Mouse (Mus musculus): ENCODE results near the gene Pgm3. TPM values are rescaled to one million over a fixed set of nuclear protein-coding genes. Genes with fewer than 3 reads are reported as not detected.

Pgm3 gene
- polyA plus RNA-seq, 1 experiment from 2014 or later, result 34.0 TPM

DNA sequence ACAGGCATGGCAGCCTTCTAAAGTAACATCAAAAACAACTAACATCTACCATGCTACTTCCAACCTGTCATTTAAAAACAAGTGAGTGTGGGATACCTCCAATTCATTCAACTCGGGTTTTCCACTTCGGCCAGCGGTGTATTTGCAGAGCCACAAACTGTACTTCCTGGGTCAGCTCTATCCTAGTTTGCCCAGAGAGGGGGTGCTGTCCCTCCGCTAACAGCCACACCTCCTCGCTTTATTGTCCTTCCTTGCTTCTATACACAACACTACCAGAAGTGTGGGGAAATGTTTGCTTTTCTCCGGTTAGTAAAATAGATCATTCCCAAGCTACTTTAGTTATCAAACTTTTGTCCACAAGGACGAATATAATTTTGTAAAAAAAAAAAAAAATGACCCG lies 696 bp downstream of the Pgm3 start:
- peak overlapping the region; percentile 50; the same call in 1 of the 2 replicates for H3K9ac ChIP-seq (ENCODE audit: low read length)
- no peak for ATAC-seq (ENCODE audit: insufficient read depth, low FRiP score)
- peak overlapping the region; percentile 88; the same call in 1 of the 2 replicates for H3K27ac ChIP-seq (ENCODE audit: low read length)

DNA sequence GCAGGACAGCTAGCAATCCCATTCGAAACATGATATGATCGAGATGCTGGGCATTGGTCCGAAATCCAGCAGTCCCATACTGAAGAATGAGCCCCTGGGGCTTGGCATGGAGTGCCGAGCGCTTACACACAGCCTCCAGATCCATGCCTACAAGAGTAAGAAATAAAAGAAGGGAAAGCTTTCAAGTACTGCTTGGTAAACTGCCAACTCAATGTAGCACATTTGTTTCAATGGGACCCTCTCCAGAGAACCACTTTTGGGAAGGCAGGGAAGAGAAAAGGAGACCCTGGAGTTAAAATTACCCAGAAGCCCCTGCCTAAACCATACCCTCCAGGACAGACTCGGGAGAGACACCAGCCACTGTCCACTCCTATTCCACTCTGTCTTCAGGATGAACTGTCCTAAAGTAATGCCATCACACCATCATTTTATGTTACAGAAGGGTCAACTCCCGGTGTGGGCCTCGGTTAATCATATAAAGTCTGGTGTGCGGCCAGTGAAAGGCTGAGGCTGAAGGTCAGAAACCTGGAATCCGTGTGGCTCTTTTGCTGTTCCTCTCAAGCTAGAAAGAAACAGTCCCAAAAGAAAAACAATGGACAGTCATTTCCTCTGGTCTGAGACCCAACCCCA lies 1.3 kb downstream of the Pgm3 start:
- Histone ChIP-seq H3K27me3 (ENCODE audit: control insufficient read depth, insufficient read depth, low read length) (no peaks in the 10 kb centered on the region), H3K36me3 (ENCODE audit: control insufficient read depth, insufficient read depth, low read length) (peaks cover 4% of the 10 kb centered on the region), H3K27ac (ENCODE audit: low read length) (no peak overlapping the region; the same call in 1 of the 2 replicates), H3K4me3 (replicated peaks; ENCODE audit: low read length) (peak overlapping the region; percentile 89), H3K9ac (ENCODE audit: low read length) (no peak overlapping the region), H3K4me1 (ENCODE audit: control insufficient read depth, insufficient read depth, low read length) (peaks cover 19% of the 10 kb centered on the region), H3K4me2 (ENCODE audit: low read depth, low read length) (peak overlapping the region; percentile 100), H3K9me3 (replicated peaks; ENCODE audit: control insufficient read depth, low read length) (no peaks in the 10 kb centered on the region)
- ATAC-seq (ENCODE audit: insufficient read depth, low FRiP score), result no peak
- WGBS, result 75% methylated on average over 10 of the region's 10 CpGs

More for the DNA sequence above, 696 bp downstream of the Pgm3 start:
- WGBS, result 10% methylated on average over 8 of the region's 8 CpGs
- H3K4me1 ChIP-seq (ENCODE audit: control insufficient read depth, insufficient read depth, low read length), result peaks cover 19% of the 10 kb centered on the region
- no peaks in the 10 kb centered on the region for H3K27me3 ChIP-seq (ENCODE audit: control insufficient read depth, insufficient read depth, low read length)
- peak overlapping the region; percentile 89 for H3K4me3 ChIP-seq (replicated peaks; ENCODE audit: low read length)
- peaks cover 4% of the 10 kb centered on the region for H3K36me3 ChIP-seq (ENCODE audit: control insufficient read depth, insufficient read depth, low read length)
- H3K4me2 ChIP-seq (ENCODE audit: low read depth, low read length), result peak overlapping the region; percentile 100
- H3K9me3 ChIP-seq (replicated peaks; ENCODE audit: control insufficient read depth, low read length), result no peaks in the 10 kb centered on the region

DNA sequence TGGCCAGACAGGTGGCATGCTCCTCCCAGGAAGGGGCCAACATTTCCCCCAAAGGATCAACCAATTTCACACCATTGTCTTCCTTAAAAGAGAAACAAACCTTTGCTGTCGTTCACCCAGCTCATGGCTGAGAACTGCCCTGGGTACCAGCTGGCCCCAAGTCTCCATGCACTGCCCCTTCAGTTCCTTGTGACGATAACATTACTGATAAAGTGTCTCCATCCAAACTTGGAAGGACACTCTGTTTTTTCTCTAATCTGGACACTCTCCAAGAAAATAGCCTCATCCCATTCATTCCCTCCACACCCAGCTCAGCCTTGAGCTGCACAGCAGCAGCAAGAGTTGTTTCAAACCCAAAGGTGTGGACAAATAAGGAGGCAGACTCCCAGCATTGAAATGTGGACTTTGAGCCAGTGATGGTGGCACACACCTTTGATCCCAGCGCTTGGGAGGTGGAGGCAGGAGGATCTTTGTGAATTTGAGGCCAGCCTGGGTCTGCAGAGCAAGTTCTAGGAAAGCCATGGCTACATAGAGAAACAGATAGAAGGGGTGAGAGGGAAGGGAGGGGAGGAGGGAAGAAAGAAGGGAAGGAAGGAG lies 2.2 kb downstream of the Pgm3 start:
- ATAC-seq (ENCODE audit: insufficient read depth, low FRiP score), result no peak
- no peak overlapping the region for H3K4me3 ChIP-seq (replicated peaks; ENCODE audit: low read length)
- H3K4me2 ChIP-seq (ENCODE audit: low read depth, low read length), result no peak overlapping the region
- WGBS, result 83% methylated on average over 3 of the region's 3 CpGs
- H3K9me3 ChIP-seq (replicated peaks; ENCODE audit: control insufficient read depth, low read length), result no peaks in the 10 kb centered on the region
- peaks cover 9% of the 10 kb centered on the region for H3K36me3 ChIP-seq (ENCODE audit: control insufficient read depth, insufficient read depth, low read length)
- peaks cover 19% of the 10 kb centered on the region for H3K4me1 ChIP-seq (ENCODE audit: control insufficient read depth, insufficient read depth, low read length)
- H3K9ac ChIP-seq (ENCODE audit: low read length), result no peak overlapping the region
- H3K27me3 ChIP-seq (ENCODE audit: control insufficient read depth, insufficient read depth, low read length), result no peaks in the 10 kb centered on the region
- no peak overlapping the region for H3K27ac ChIP-seq (ENCODE audit: low read length)

DNA sequence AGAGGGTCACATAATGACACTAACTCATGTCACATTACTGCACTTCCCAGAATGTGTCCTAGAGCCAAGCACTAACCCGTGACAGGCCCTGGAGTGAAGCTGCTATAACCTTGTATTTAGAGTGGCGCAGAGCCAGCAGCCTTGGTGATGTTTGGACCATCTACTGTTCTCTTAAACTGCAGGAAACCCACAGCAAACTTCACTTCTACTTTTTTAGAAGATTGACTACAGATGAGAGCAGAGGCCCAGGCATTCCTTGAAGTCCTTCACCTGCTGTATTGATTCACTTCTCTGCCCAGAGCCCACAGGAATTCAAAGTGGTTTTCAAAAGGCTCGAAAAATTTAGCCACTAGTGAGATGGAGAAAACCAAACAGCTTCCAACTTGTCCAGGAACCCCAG lies 11.1 kb downstream of the Pgm3 start:
- H3K9me3 ChIP-seq (replicated peaks; ENCODE audit: control insufficient read depth, low read length), result no peaks in the 10 kb centered on the region
- H3K4me3 ChIP-seq (replicated peaks; ENCODE audit: low read length), result no peak overlapping the region
- 83% methylated on average over 3 of the region's 3 CpGs for WGBS
- no peak for ATAC-seq (ENCODE audit: insufficient read depth, low FRiP score)
- H3K4me1 ChIP-seq (ENCODE audit: control insufficient read depth, insufficient read depth, low read length), result no peaks in the 10 kb centered on the region
- peaks cover 24% of the 10 kb centered on the region; the same call in 1 of the 2 replicates for H3K36me3 ChIP-seq (ENCODE audit: control insufficient read depth, insufficient read depth, low read length)
- no peak overlapping the region for H3K4me2 ChIP-seq (ENCODE audit: low read depth, low read length)
- no peak overlapping the region for H3K27ac ChIP-seq (ENCODE audit: low read length)
- H3K9ac ChIP-seq (ENCODE audit: low read length), result no peak overlapping the region
- H3K27me3 ChIP-seq (ENCODE audit: control insufficient read depth, insufficient read depth, low read length), result no peaks in the 10 kb centered on the region

DNA sequence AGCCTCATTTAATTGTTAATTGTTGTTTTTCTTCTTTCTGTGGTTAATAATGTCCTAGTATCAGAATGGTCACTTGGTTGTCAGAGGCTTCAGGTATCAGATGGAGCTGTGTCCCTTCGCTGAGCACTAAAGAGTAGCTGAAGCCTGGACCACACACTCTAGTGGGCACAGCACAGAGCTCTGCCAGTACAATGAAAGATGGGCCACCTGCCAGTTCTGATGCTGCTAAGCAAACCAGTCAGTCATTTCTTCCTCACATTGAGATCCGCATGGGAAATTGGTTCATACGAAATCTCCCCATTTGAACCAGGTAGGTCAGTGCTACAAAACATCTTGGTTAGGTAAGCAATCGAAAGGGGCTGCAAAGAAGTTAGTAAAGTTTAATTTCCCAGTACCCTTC lies 17.0 kb downstream of the Pgm3 start:
- no peak overlapping the region for H3K4me3 ChIP-seq (replicated peaks; ENCODE audit: low read length)

DNA sequence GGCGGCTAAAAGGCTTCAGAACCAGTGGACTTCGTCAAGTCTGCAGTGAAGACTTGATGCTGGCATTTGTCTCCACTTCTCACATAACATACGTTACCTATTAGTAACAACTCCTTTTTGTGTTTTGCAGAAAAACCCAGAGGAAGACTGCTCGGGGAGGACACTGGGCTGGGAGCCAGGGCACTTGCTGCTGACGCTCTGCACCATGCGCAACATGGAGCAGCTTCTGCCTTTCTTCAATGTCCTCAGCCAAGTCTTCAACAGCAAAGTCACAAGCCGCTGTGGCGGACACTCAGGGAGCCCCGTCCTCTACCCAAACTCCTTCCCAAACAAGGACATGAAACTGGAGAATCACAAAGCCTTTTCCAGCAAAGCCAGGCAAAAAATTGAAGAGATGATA lies 17.8 kb downstream of the Pgm3 start:
- no peak overlapping the region for H3K4me2 ChIP-seq (ENCODE audit: low read depth, low read length)
- no peak overlapping the region for H3K4me3 ChIP-seq (replicated peaks; ENCODE audit: low read length)
- no peak for ATAC-seq (ENCODE audit: insufficient read depth, low FRiP score)
- no peak overlapping the region for H3K27ac ChIP-seq (ENCODE audit: low read length)
- H3K9me3 ChIP-seq (replicated peaks; ENCODE audit: control insufficient read depth, low read length), result no peaks in the 10 kb centered on the region
- H3K27me3 ChIP-seq (ENCODE audit: control insufficient read depth, insufficient read depth, low read length), result no peaks in the 10 kb centered on the region
- peaks cover 20% of the 10 kb centered on the region; the same call in 1 of the 2 replicates for H3K36me3 ChIP-seq (ENCODE audit: control insufficient read depth, insufficient read depth, low read length)
- no peaks in the 10 kb centered on the region for H3K4me1 ChIP-seq (ENCODE audit: control insufficient read depth, insufficient read depth, low read length)
- H3K9ac ChIP-seq (ENCODE audit: low read length), result no peak overlapping the region
- 80% methylated on average over 9 of the region's 9 CpGs for WGBS

More for the DNA sequence above, 17.0 kb downstream of the Pgm3 start:
- Histone ChIP-seq H3K36me3 (ENCODE audit: control insufficient read depth, insufficient read depth, low read length) (peaks cover 25% of the 10 kb centered on the region; the same call in 1 of the 2 replicates), H3K9me3 (replicated peaks; ENCODE audit: control insufficient read depth, low read length) (no peaks in the 10 kb centered on the region), H3K4me2 (ENCODE audit: low read depth, low read length) (no peak overlapping the region), H3K27ac (ENCODE audit: low read length) (no peak overlapping the region), H3K27me3 (ENCODE audit: control insufficient read depth, insufficient read depth, low read length) (no peaks in the 10 kb centered on the region), H3K4me1 (ENCODE audit: control insufficient read depth, insufficient read depth, low read length) (no peaks in the 10 kb centered on the region), H3K9ac (ENCODE audit: low read length) (no peak overlapping the region)
- WGBS, result 88% methylated on average over 4 of the region's 4 CpGs
- no peak for ATAC-seq (ENCODE audit: insufficient read depth, low FRiP score)

DNA sequence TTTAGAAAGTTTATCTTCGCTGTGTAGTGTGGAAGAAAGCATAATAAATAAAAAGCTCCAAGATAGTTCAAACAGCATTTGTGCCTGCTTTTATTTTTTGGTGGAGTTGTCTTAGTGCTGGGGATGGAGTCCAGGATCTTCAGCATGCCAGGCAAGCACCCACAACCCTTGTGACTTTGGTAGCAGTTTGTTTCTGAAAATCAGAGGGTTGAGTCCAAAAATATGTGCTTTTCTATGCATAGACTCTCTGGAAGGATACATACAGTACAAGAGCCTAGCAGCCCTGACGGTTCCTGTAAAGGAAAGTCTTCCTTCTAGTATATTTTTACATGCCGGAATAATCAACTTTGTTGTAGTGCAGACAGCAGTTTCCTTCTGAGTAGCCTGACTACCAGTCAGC lies 20.9 kb downstream of the Pgm3 start:
- no peak overlapping the region for H3K9ac ChIP-seq (ENCODE audit: low read length)
- no peak overlapping the region for H3K4me3 ChIP-seq (replicated peaks; ENCODE audit: low read length)
- H3K4me2 ChIP-seq (ENCODE audit: low read depth, low read length), result no peak overlapping the region
- H3K27me3 ChIP-seq (ENCODE audit: control insufficient read depth, insufficient read depth, low read length), result no peaks in the 10 kb centered on the region
- no peaks in the 10 kb centered on the region for H3K4me1 ChIP-seq (ENCODE audit: control insufficient read depth, insufficient read depth, low read length)
- no peak for ATAC-seq (ENCODE audit: insufficient read depth, low FRiP score)
- WGBS, result 85% methylated on average over 3 of the region's 3 CpGs
- H3K27ac ChIP-seq (ENCODE audit: low read length), result no peak overlapping the region
- H3K9me3 ChIP-seq (replicated peaks; ENCODE audit: control insufficient read depth, low read length), result no peaks in the 10 kb centered on the region
- H3K36me3 ChIP-seq (ENCODE audit: control insufficient read depth, insufficient read depth, low read length), result peaks cover 10% of the 10 kb centered on the region; the same call in 1 of the 2 replicates

DNA sequence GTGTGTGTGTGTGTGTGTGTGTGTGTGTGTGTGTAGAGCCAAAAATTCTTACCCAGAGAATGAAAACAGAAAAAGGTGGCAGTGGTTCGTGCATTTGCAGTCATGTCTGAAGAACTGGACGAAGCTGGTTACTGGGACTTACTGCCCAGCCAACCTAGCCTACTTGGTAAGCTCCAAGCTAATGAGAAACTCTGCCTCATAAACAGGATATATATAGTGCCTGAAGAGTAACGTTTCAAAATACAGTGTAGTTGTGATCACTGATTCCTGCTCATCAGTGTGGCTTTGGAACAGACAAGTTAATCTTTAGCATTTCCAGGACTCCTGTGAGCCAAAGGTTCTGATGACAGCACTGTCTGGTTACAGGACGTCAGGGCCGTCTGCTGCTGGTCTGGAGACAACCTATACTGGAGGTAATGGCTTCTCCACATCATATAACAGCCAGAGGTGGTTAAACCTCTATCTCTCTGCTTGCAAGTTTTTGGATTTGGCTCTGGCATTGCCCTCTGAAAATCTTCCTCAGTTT lies 21.9 kb downstream of the Pgm3 start:
- peaks cover 10% of the 10 kb centered on the region; the same call in 1 of the 2 replicates for H3K36me3 ChIP-seq (ENCODE audit: control insufficient read depth, insufficient read depth, low read length)
- no peaks in the 10 kb centered on the region for H3K4me1 ChIP-seq (ENCODE audit: control insufficient read depth, insufficient read depth, low read length)
- 88% methylated on average over 5 of the region's 5 CpGs for WGBS
- H3K9me3 ChIP-seq (replicated peaks; ENCODE audit: control insufficient read depth, low read length), result no peaks in the 10 kb centered on the region
- H3K27ac ChIP-seq (ENCODE audit: low read length), result no peak overlapping the region
- no peaks in the 10 kb centered on the region for H3K27me3 ChIP-seq (ENCODE audit: control insufficient read depth, insufficient read depth, low read length)
- H3K4me2 ChIP-seq (ENCODE audit: low read depth, low read length), result no peak overlapping the region
- no peak for ATAC-seq (ENCODE audit: insufficient read depth, low FRiP score)
- no peak overlapping the region for H3K4me3 ChIP-seq (replicated peaks; ENCODE audit: low read length)
- H3K9ac ChIP-seq (ENCODE audit: low read length), result no peak overlapping the region

DNA sequence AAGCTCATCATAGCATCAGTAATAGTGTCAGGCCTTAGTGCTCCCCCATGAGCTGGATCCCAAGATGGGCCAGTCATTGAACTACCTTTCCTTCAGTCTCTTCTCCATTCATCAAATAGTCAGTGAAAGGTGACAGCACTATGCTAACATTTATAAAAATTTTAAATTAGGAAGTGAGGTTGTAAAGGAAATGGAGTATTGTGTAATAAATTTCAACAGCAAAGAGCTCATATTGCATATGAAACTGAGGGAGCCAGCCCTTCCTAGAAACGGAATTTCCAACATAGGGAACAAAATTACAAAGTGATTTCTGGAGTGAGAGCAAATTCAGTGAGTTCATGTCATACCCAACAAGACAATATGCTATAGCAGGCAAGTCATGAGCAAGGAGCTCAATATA lies 27.1 kb downstream of the Pgm3 start:
- H3K4me1 ChIP-seq (ENCODE audit: control insufficient read depth, insufficient read depth, low read length), result no peaks in the 10 kb centered on the region
- 69% methylated on average over 1 of the region's 1 CpGs for WGBS
- no peak overlapping the region for H3K9ac ChIP-seq (ENCODE audit: low read length)
- no peak overlapping the region for H3K4me2 ChIP-seq (ENCODE audit: low read depth, low read length)
- no peaks in the 10 kb centered on the region for H3K9me3 ChIP-seq (replicated peaks; ENCODE audit: control insufficient read depth, low read length)
- ATAC-seq (ENCODE audit: insufficient read depth, low FRiP score), result no peak
- H3K27me3 ChIP-seq (ENCODE audit: control insufficient read depth, insufficient read depth, low read length), result no peaks in the 10 kb centered on the region
- H3K27ac ChIP-seq (ENCODE audit: low read length), result no peak overlapping the region
- H3K36me3 ChIP-seq (ENCODE audit: control insufficient read depth, insufficient read depth, low read length), result peaks cover 13% of the 10 kb centered on the region
- H3K4me3 ChIP-seq (replicated peaks; ENCODE audit: low read length), result no peak overlapping the region
